Mouse (Mus musculus): ENCODE data around the gene Map10. TPM values are rescaled to one million over a fixed set of nuclear protein-coding genes. Genes with fewer than 3 reads are reported as not detected.

Gene Map10
- polyA plus RNA-seq, 1 experiment from 2014 or later = 7.6 TPM

DNA sequence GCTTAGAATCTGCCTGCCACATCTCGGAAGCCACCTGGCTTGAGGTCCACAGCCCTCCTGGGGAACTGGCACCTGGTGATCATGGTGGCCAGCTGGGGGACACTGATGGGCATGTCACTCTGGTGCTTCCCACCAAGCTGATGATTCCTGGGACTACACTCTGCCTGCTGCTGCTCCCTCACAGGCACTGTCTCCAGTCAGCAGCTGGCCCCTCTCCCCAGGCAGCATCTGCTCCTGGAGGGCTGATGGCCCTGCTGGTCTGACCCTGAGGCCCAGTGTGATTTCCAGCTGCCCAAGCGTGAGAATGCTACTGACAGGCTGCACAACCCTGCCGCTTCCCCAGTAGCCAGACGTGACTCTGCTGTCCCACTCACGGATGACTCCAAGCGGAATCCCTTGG is 9.2 kb upstream of the Map10 start:
- H3K4me2 ChIP-seq = no peak overlapping the region
- H3K9me3 ChIP-seq (ENCODE audit: low read depth, low read length) = no peaks in the 10 kb centered on the region
- H3K36me3 ChIP-seq (ENCODE audit: insufficient read depth) = no peaks in the 10 kb centered on the region
- DNase-seq = peak; percentile 36
- no peak overlapping the region for H3K4me3 ChIP-seq (ENCODE audit: low read depth, low read length)
- H3K27me3 ChIP-seq (ENCODE audit: insufficient read depth, low read length) = no peaks in the 10 kb centered on the region
- 66% methylated on average over 6 of the region's 6 CpGs for WGBS
- H3K9ac ChIP-seq = no peak overlapping the region
- ATAC-seq (ENCODE audit: insufficient read depth) = no peak; the same call in 1 of the 2 replicates
- H3K4me1 ChIP-seq (ENCODE audit: insufficient read depth) = no peaks in the 10 kb centered on the region
- H3K27ac ChIP-seq (ENCODE audit: low read depth) = no peak overlapping the region; the same call in 1 of the 2 replicates
- TF ChIP-seq CTCF (IDR thresholded peaks at IDR 0.05; ENCODE audit: low read depth) = no peak

DNA sequence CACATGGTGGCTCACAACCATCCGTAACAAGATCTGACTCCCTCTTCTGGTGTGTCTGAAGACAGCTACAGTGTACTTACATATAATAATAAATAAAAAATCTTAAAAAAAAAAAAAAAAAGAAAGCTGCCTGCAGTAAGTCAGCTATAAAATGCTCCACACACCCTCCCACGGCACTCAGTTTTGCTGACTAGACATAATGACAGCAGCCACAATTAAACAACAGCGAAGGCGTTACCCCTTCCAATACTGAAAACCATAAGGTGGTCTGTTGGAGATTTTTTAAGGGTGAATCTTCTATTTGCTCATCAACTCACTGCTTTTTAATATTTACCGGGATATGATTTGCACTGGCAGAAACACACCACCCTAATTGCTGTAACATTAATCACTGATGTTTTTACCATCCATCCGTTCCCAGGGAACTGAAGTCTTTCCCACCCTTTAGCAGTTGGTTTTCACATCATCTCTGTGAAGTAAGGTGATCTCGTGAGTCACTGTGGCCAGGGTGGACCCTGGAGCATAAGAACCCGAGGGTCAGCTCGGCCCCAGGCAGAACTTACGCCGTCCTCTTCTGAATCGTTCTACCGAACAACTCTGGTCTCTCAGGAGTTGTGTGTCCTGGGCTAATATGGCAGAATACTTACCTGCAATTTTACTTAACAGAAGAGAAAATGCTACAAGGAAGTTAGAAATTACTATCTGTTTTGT is 7.5 kb upstream of the Map10 start:
- no peaks in the 10 kb centered on the region for H3K9me3 ChIP-seq (ENCODE audit: low read depth, low read length)
- ATAC-seq (ENCODE audit: insufficient read depth) (no peak), DNase-seq (no peak)
- H3K36me3 ChIP-seq (ENCODE audit: insufficient read depth) = no peaks in the 10 kb centered on the region
- no peak overlapping the region for H3K4me2 ChIP-seq
- H3K4me3 ChIP-seq (ENCODE audit: low read depth, low read length) = no peak overlapping the region
- TF ChIP-seq CTCF (IDR thresholded peaks at IDR 0.05; ENCODE audit: low read depth) = no peak
- H3K9ac ChIP-seq = no peak overlapping the region
- peaks cover 5% of the 10 kb centered on the region; the same call in 1 of the 2 replicates for H3K4me1 ChIP-seq (ENCODE audit: insufficient read depth)
- WGBS = 91% methylated on average over 12 of the region's 13 CpGs
- H3K27ac ChIP-seq (ENCODE audit: low read depth) = no peak overlapping the region
- no peaks in the 10 kb centered on the region for H3K27me3 ChIP-seq (ENCODE audit: insufficient read depth, low read length)

- ATAC-seq (ENCODE audit: insufficient read depth) (no peak), DNase-seq (no peak)
- Histone ChIP-seq H3K4me2 (no peak overlapping the region), H3K36me3 (ENCODE audit: insufficient read depth) (no peaks in the 10 kb centered on the region), H3K27ac (ENCODE audit: low read depth) (no peak overlapping the region), H3K27me3 (ENCODE audit: insufficient read depth, low read length) (no peaks in the 10 kb centered on the region), H3K4me1 (ENCODE audit: insufficient read depth) (peaks cover 5% of the 10 kb centered on the region; the same call in 1 of the 2 replicates), H3K4me3 (ENCODE audit: low read depth, low read length) (no peak overlapping the region), H3K9ac (no peak overlapping the region), H3K9me3 (ENCODE audit: low read depth, low read length) (no peaks in the 10 kb centered on the region)
- no peak for TF ChIP-seq CTCF (IDR thresholded peaks at IDR 0.05; ENCODE audit: low read depth)
- WGBS = 62% methylated on average over 6 of the region's 6 CpGs
Observed at GRCm38 (mm10) chr8:125662669-125663048, 7.0 kb upstream of the Map10 start.

DNA sequence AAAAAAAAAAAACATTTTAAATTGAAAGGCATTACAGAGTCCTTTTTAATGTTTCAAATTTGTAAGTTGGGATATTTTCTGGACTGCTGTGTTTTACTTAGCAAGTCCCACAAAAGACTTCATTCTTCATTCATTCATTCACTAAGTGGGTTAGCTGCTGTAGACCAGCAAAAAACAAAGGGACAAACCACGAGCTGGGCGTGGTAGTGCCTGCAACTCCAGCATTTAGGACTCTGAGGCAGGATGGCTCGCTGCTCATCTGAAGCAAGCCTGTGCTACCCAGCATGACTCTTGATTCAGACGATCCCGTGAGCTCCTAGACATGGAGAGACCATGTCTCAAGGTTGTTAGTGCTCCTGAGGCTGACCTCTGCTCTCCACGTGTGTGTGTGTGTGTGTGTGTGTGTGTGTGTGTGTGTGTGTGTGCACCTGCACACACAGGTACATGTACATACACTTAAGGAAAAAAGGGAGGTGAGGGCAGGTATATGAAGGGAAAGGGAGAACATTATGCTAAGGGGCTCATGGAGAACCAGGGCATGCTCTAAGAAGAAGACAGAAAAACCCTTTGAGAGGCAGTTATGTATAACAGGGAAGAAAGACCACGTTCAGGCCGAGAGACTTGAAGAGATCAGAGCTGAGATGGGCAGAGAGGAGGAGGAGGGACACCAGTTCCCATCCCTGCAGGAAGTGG is 4.3 kb upstream of the Map10 start:
- no peak overlapping the region for H3K27ac ChIP-seq (ENCODE audit: low read depth)
- H3K9ac ChIP-seq = no peak overlapping the region
- WGBS = 62% methylated on average over 8 of the region's 8 CpGs
- DNase-seq = no peak
- H3K36me3 ChIP-seq (ENCODE audit: insufficient read depth) = no peaks in the 10 kb centered on the region
- H3K4me1 ChIP-seq (ENCODE audit: insufficient read depth) = peaks cover 5% of the 10 kb centered on the region; the same call in 1 of the 2 replicates
- TF ChIP-seq CTCF (IDR thresholded peaks at IDR 0.05; ENCODE audit: low read depth) = no peak
- H3K4me2 ChIP-seq = no peak overlapping the region
- H3K27me3 ChIP-seq (ENCODE audit: insufficient read depth, low read length) = no peaks in the 10 kb centered on the region
- H3K4me3 ChIP-seq (ENCODE audit: low read depth, low read length) = no peak overlapping the region
- ATAC-seq (ENCODE audit: insufficient read depth) = no peak
- H3K9me3 ChIP-seq (ENCODE audit: low read depth, low read length) = peaks cover 9% of the 10 kb centered on the region

DNA sequence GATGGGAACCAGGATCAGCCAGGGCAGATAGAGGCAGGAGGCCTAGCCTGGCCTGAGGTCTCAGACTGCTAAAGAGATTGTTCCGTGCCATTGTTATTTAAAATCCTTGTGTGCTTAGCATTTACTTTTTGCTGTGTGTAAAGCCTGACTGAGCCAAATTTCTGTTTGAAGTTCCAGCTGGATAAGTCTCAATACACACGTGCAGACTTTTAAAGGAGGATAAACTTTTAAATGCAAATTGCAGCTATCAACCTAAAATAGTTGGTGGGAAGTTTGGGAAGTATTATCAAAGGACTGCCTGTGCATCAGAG is 3.8 kb upstream of the Map10 start:
- H3K27me3 ChIP-seq (ENCODE audit: insufficient read depth, low read length) = no peaks in the 10 kb centered on the region
- H3K4me1 ChIP-seq (ENCODE audit: insufficient read depth) = peaks cover 5% of the 10 kb centered on the region; the same call in 1 of the 2 replicates
- no peak overlapping the region for H3K4me3 ChIP-seq (ENCODE audit: low read depth, low read length)
- H3K36me3 ChIP-seq (ENCODE audit: insufficient read depth) = no peaks in the 10 kb centered on the region
- H3K9ac ChIP-seq = no peak overlapping the region
- 23% methylated on average over 2 of the region's 2 CpGs for WGBS
- peaks cover 14% of the 10 kb centered on the region for H3K9me3 ChIP-seq (ENCODE audit: low read depth, low read length)
- DNase-seq (no peak), ATAC-seq (ENCODE audit: insufficient read depth) (no peak)
- H3K27ac ChIP-seq (ENCODE audit: low read depth) = no peak overlapping the region
- no peak overlapping the region for H3K4me2 ChIP-seq
- TF ChIP-seq CTCF (IDR thresholded peaks at IDR 0.05; ENCODE audit: low read depth) = no peak

DNA sequence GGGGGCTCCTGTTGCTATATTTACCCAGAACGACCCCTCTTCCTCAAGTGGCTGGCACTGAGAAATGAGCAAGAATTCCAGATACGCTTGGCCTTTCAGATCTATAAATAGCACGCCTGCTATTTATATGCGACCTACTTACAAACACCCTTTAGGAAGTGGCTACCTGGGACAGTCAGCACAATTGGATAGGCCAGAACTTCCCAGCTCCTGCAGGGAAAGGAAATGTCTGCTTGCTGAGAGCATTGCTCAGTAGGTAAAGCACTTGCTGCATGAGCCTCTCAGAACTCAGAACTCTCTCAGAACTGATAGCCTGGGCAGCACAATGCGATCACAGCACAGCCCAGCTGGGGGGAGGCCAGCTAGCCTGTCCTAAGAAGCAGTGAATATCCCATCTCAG is 3.4 kb upstream of the Map10 start:
- no peak for ATAC-seq (ENCODE audit: insufficient read depth)
- WGBS = 20% methylated on average over 5 of the region's 5 CpGs
- Histone ChIP-seq H3K36me3 (ENCODE audit: insufficient read depth) (no peaks in the 10 kb centered on the region), H3K27me3 (ENCODE audit: insufficient read depth, low read length) (no peaks in the 10 kb centered on the region), H3K9ac (no peak overlapping the region), H3K27ac (ENCODE audit: low read depth) (no peak overlapping the region; the same call in 1 of the 2 replicates), H3K9me3 (ENCODE audit: low read depth, low read length) (peaks cover 17% of the 10 kb centered on the region), H3K4me2 (no peak overlapping the region), H3K4me3 (ENCODE audit: low read depth, low read length) (no peak overlapping the region), H3K4me1 (ENCODE audit: insufficient read depth) (peaks cover 5% of the 10 kb centered on the region; the same call in 1 of the 2 replicates)
- peak; percentile 17 for DNase-seq
- no peak for TF ChIP-seq CTCF (IDR thresholded peaks at IDR 0.05; ENCODE audit: low read depth)

DNA sequence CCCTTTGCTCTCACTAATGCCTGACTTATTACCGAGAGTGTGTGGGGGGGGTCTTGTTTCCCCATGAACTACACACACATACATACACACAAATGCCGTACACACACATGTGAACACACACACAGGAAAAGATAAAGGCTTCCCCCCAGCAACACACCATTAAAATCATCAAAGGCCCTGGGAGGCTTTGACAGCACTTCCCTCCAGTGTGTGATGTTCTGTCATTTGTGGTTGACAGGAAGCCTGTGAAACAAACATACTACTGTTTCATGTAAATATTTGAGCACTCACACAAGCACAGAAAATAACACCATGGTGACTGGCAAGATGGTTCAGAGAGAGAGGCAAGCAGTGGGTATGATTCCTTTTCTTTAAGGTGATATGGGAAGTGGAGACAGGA is 2.4 kb upstream of the Map10 start:
- H3K4me3 ChIP-seq (ENCODE audit: low read depth, low read length) = no peak overlapping the region
- peaks cover 5% of the 10 kb centered on the region; the same call in 1 of the 2 replicates for H3K4me1 ChIP-seq (ENCODE audit: insufficient read depth)
- TF ChIP-seq CTCF (IDR thresholded peaks at IDR 0.05; ENCODE audit: low read depth) = no peak
- H3K27me3 ChIP-seq (ENCODE audit: insufficient read depth, low read length) = no peaks in the 10 kb centered on the region
- no peaks in the 10 kb centered on the region for H3K36me3 ChIP-seq (ENCODE audit: insufficient read depth)
- no peak overlapping the region for H3K4me2 ChIP-seq
- no peak overlapping the region for H3K9ac ChIP-seq
- no peak overlapping the region; the same call in 1 of the 2 replicates for H3K27ac ChIP-seq (ENCODE audit: low read depth)
- 63% methylated on average over 2 of the region's 2 CpGs for WGBS
- H3K9me3 ChIP-seq (ENCODE audit: low read depth, low read length) = peaks cover 22% of the 10 kb centered on the region
- peak; percentile 29 for DNase-seq
- ATAC-seq (ENCODE audit: insufficient read depth) = no peak

Data from lung, embryonic 14.5 days (tissue).